Mouse (Mus musculus) kidney, postnatal 0 days (tissue): Measurements from ENCODE around the gene Nans. TPM values are rescaled to one million over a fixed set of nuclear protein-coding genes. Genes with fewer than 3 reads are reported as not detected.

Source experiments
- ATAC-seq: fragments of 200-750 bp; cut with Nextera tagmentation; replicated peaks from 2 replicates; pipeline ENCODE4 v1.8.0; 2017; ENCODE audit warnings: low read depth, moderate number of reproducible peaks, moderate TSS enrichment, moderate library complexity; ENCODE audit not compliant: low FRiP score
- DNase-seq: peaks from one replicate; pipeline ENCODE4 v3.0.0-alpha.2; 2016; ENCODE audit warnings: low spot score
- H3K27ac ChIP-seq: fragments of 300-500 bp; sonication (generic); 2 replicates; pipeline ENCODE4 v1.5.1; 2014; ENCODE audit warnings: mild to moderate bottlenecking
- H3K27me3 ChIP-seq: fragments of 300-500 bp; sonication (generic); 2 replicates; pipeline ENCODE4 v1.6.1; 2014; ENCODE audit warnings: low read length, mixed read lengths; ENCODE audit not compliant: insufficient read depth
- H3K36me3 ChIP-seq: fragments of 300-500 bp; sonication (generic); 2 replicates; pipeline ENCODE4 v1.6.1; 2014; ENCODE audit warnings: low read length, mixed read lengths; ENCODE audit not compliant: insufficient read depth
- H3K4me1 ChIP-seq: fragments of 300-500 bp; sonication (generic); replicated peaks from 2 replicates; pipeline ENCODE4 v1.6.1; 2014; ENCODE audit warnings: antibody characterized with exemption, low read length, mixed read lengths; ENCODE audit not compliant: insufficient read depth
- H3K4me2 ChIP-seq: fragments of 300-500 bp; sonication (generic); 2 replicates; pipeline ENCODE4 v1.6.1; 2014; ENCODE audit warnings: mild to moderate bottlenecking, low read length, moderate library complexity, mixed read lengths
- H3K4me3 ChIP-seq: fragments of 300-500 bp; sonication (generic); replicated peaks from 2 replicates; pipeline ENCODE4 v1.5.1; 2014; ENCODE audit warnings: low read depth, low read length
- H3K9ac ChIP-seq: fragments of 300-500 bp; sonication (generic); 2 replicates; pipeline ENCODE4 v1.6.1; 2014; ENCODE audit warnings: low read depth, low read length
- H3K9me3 ChIP-seq: fragments of 300-500 bp; sonication (generic); replicated peaks from 2 replicates; pipeline ENCODE4 v1.6.1; 2016; ENCODE audit warnings: low read length, inconsistent platforms, mixed read lengths
- CTCF ChIP-seq: IDR thresholded peaks from 2 replicates; pipeline ENCODE4 v1.5.1; 2016; ENCODE audit warnings: antibody characterized with exemption, low read depth, mild to moderate bottlenecking, moderate library complexity
- WGBS: fragments of 180-500 bp; shearing (Covaris S2); extraction: QIAGEN DNeasy Blood & Tissue Kit; methylation state at CpG from one replicate; pipeline ENCODE4 v1.1.7; 2014; 5-methylcytosine and 5-hydroxymethylcytosine counted together
- polyA plus RNA-seq: library from polyadenylated mRNA; unstranded; fragments of >200 nt; fragmentation: Nextera tagmentation; extraction: Ambion mirVana; gene quantifications from 2 replicates; pipeline ENCODE4 v1.2.1, GENCODE M21; 2015

The Nans gene
- polyA plus RNA-seq, 1 experiment from 2014 or later: 45.6 TPM

DNA sequence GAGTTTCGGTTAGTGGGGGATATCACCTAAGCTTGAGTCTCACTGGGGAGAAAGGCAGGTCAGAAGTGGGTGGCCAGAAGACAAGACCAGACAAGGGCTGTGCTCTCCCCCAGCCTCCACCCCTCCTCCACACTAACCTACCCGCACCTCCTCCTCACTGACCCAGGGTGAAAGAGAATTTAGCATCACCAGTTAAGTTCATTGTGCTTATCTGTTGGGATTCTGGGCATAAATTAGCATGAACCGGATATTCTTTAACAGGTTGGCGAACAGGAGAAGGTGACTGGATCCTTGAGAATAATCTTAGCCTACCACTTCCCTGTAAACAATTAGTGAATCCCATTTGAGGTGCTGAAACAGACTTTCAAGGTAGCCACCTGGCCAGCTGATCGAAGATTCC lies 13.9 kb upstream of the Nans start:
- Histone ChIP-seq H3K36me3 (peaks cover 43% of the 10 kb centered on the region), H3K4me1 (no peaks in the 10 kb centered on the region), H3K4me3 (no peak overlapping the region), H3K27ac (no peak overlapping the region), H3K9me3 (no peaks in the 10 kb centered on the region), H3K4me2 (no peak overlapping the region), H3K27me3 (no peaks in the 10 kb centered on the region), H3K9ac (no peak overlapping the region)
- 89% methylated on average over 5 of the region's 5 CpGs for WGBS
- no peak for DNase-seq
- TF ChIP-seq CTCF: no peak
- ATAC-seq: no peak

DNA sequence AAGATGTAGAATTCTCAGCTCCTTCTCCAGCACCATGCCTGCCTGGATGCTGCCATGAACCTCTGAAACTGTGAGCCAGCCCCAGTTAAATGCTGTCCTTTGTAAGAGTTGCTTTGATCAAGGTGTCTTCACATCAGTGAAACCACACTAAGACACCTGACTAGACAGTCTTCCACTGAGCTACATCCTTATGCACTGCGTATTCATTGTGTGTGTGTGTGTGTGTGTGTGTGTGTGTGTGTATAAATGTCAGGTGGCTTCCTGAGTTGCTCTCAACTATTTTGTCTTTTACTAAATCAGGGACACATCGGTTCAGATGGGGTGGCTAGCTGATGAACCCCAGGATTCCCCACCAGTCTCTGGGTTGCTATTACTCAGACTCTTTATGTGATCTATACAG lies 10.0 kb upstream of the Nans start:
- whole genome bisulfite sequencing: 97% methylated on average over 2 of the region's 2 CpGs
- Histone ChIP-seq H3K27ac (no peak overlapping the region), H3K4me2 (no peak overlapping the region), H3K9ac (no peak overlapping the region), H3K4me1 (no peaks in the 10 kb centered on the region), H3K9me3 (no peaks in the 10 kb centered on the region), H3K4me3 (no peak overlapping the region), H3K36me3 (peaks cover 14% of the 10 kb centered on the region; the same call in 1 of the 2 replicates), H3K27me3 (no peaks in the 10 kb centered on the region)
- ATAC-seq (no peak), DNase-seq (no peak)
- TF ChIP-seq CTCF: no peak

DNA sequence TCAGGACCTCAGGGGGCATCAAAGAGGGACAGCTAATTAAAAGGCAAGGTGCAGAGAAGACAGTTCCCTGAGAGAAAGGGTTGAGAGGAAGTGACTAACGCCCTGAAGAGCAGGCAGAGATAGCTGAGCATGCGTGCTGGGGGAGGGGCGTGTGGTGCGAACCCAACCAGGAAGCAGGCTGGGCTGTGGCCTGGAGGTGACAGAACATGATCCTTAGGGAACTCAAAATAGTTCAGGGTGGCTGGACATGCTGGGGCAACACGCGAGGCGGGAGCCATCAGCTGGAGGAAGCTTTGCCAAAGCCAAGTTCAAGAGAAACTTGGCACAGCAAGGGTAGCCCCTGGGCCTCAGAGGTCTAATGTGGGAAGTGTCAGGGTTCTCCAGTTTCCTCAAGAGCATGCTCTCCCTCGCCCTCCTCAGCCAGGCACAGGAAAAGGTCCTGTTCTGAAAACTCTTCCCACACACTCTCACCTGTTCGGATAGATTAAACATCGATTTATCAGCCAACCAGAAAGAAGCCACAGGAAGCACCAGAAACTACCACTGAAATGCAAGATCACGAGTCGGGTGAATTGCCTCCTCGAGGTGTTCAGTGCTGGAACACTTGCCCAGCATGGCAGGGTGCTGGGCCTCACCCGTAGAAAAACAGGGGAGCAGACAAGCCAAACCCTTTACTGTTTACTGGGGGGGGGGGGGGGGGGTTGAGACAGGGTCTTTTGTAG lies 3.2 kb upstream of the Nans start:
- no peak for TF ChIP-seq CTCF
- Histone ChIP-seq H3K4me3 (no peak overlapping the region), H3K4me1 (0 out of 2 replicates have a peak, but pooled peaks cover 3% of the 10 kb centered on the region), H3K27ac (peak overlapping the region; percentile 19; the same call in 1 of the 2 replicates), H3K27me3 (no peaks in the 10 kb centered on the region), H3K9me3 (no peaks in the 10 kb centered on the region), H3K4me2 (no peak overlapping the region), H3K36me3 (no peaks in the 10 kb centered on the region), H3K9ac (no peak overlapping the region)
- DNase-seq: peak; percentile 75
- no peak for ATAC-seq
- 20% methylated on average over 14 of the region's 14 CpGs for WGBS

DNA sequence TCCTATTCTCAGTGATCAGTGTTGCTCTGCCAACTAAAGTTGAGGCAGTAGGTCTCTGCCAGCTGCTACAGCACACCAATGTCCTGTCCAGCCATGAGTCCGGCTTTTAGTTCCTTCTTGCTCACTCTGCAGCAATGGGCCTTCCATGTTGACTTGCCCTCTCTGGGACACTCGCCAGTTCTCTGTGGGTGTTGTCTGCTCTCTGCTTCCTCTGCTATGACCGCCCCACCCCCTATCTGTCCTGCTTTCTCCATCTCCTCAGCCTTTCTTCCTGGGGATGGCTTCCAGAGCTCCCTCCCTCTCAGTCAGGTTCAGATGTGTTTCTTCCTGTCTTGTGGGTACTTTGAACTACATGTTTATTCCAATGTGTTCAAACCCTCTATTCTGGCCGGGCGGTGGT lies 1.7 kb upstream of the Nans start:
- no peak overlapping the region for H3K9ac ChIP-seq

DNA sequence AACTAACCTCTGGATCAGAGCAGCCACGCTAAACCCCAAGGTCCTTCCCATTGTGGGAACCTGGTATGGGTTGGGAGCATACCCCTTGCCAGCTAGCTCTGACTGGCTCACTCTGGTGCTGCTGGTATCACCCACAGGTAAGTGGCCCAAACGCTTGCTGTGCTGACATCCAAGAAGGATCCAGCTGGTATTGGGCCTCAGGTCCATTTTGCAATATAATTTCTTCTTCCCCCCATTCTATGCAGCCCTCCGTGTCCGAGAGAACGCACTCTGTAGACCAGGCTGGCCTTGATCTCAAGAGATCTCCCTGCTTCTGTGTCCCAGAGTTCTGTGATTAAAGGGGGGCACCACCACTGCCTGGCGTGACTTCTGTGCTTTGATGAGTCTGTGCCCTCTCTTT lies 4.0 kb downstream of the Nans start:
- Histone ChIP-seq H3K9ac (no peak overlapping the region), H3K36me3 (peaks cover 14% of the 10 kb centered on the region; the same call in 1 of the 2 replicates), H3K4me2 (no peak overlapping the region), H3K27ac (no peak overlapping the region), H3K4me1 (no peaks in the 10 kb centered on the region), H3K27me3 (no peaks in the 10 kb centered on the region), H3K9me3 (no peaks in the 10 kb centered on the region), H3K4me3 (no peak overlapping the region)
- TF ChIP-seq CTCF: no peak
- 97% methylated on average over 6 of the region's 6 CpGs for WGBS
- DNase-seq (no peak), ATAC-seq (no peak)

More for the DNA sequence above, 1.7 kb upstream of the Nans start:
- H3K4me2 ChIP-seq: no peak overlapping the region
- no peak for ATAC-seq
- no peak overlapping the region for H3K4me3 ChIP-seq
- no peak for DNase-seq
- no peaks in the 10 kb centered on the region for H3K9me3 ChIP-seq
- 83% methylated on average over 5 of the region's 5 CpGs for WGBS
- 0 out of 2 replicates have a peak, but pooled peaks cover 3% of the 10 kb centered on the region for H3K4me1 ChIP-seq
- H3K27me3 ChIP-seq: no peaks in the 10 kb centered on the region
- no peaks in the 10 kb centered on the region for H3K36me3 ChIP-seq
- H3K27ac ChIP-seq: no peak overlapping the region
- TF ChIP-seq CTCF: no peak

DNA sequence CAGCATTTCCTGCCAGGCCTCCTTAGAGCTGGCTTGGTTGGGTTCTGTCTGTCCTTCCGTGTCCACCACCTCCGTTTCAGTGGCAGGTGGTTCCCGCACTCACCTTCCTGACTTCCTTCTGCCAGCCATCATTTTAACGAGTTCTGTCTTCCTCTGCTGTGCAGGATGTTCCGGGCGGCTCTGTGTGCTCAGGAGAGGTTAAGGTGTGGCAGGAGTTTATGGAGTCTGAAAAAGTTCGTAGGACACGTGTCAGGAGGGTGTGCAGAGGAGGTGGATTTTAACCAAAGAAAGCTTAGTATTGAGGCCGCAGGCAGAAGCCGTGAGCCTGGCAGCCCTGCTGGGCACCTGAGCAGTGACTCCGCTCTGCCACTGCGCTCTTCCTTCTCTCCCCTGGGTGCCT lies 6.5 kb downstream of the Nans start:
- H3K36me3 ChIP-seq: peaks cover 16% of the 10 kb centered on the region; the same call in 1 of the 2 replicates
- 53% methylated on average over 12 of the region's 12 CpGs for WGBS
- H3K4me1 ChIP-seq: no peaks in the 10 kb centered on the region

More for the DNA sequence above, 6.5 kb downstream of the Nans start:
- Histone ChIP-seq H3K27ac (no peak overlapping the region), H3K4me2 (no peak overlapping the region), H3K4me3 (no peak overlapping the region), H3K27me3 (no peaks in the 10 kb centered on the region), H3K9me3 (no peaks in the 10 kb centered on the region), H3K9ac (no peak overlapping the region)
- no peak for TF ChIP-seq CTCF
- ATAC-seq (no peak), DNase-seq (no peak)
